In the genomic region with DNA sequence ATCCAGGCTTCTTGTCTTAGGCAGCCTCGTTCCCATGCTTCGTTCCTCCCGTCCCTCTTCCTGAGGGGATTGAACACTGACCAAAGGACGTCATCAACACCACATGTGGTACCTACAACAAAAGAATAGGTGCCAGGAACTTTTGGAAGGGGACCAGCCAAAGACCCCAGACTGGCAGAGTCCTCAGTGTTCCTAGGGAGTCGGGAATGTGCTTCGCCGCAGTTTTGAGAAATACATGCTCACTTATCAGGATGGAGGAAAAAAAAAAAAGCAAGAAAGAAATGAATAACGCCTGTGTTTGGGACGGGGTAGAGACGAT, we compare ENCODE assay signal across 20 mouse cellular contexts. TPM values are rescaled to one million over a fixed set of nuclear protein-coding genes. Genes with fewer than 3 reads are reported as not detected.
A peak's percentile ranks its signal among the peaks of the same experiment; 100 is the strongest.
DNase-seq lines count a peak whose midpoint lies in the region; ATAC-seq and TF ChIP-seq lines count a peak whose summit lies in the region.
"Had no signal": no experiment of that assay in that cellular context is flagged by ENCODE, and none has a peak within 500 bp of the region (broad histone marks: within the 10 kb centered on the region; RNA-seq: fewer than 3 reads in every experiment).

No protein-coding gene starts in this region.

- H3K9me3 ChIP-seq in forebrain, embryonic 13.5 days (replicated peaks), result no peaks in the 10 kb centered on the region
- H3K9me3 ChIP-seq in forebrain, postnatal 0 days (ENCODE audit: low read length), result no peaks in the 10 kb centered on the region
- H3K9me3 ChIP-seq in hindbrain, postnatal 0 days (ENCODE audit: low read length), result no peaks in the 10 kb centered on the region
- H3K9me3 ChIP-seq in hindbrain, embryonic 10.5 days, result no peaks in the 10 kb centered on the region
- H3K9me3 ChIP-seq in midbrain, embryonic 13.5 days, result no peaks in the 10 kb centered on the region
- no peaks in the 10 kb centered on the region for H3K9me3 ChIP-seq in midbrain, embryonic 11.5 days (ENCODE audit: control insufficient read depth, low read length)
- H3K9me3 ChIP-seq: embryonic facial prominence, embryonic 12.5 days; G1E; limb, embryonic 12.5 days; lung, embryonic 15.5 days had no signal

- H3K4me2 ChIP-seq in forebrain, embryonic 13.5 days, result peak overlapping the region; percentile 43; the same call in 1 of the 2 replicates
- H3K4me2 ChIP-seq in forebrain, postnatal 0 days (ENCODE audit: low read depth), result no peak overlapping the region; the same call in 1 of the 2 replicates
- H3K4me2 ChIP-seq in hindbrain, postnatal 0 days (ENCODE audit: low read depth, low read length), result peak overlapping the region; percentile 55; the same call in 1 of the 2 replicates
- no peak overlapping the region for H3K4me2 ChIP-seq in midbrain, embryonic 13.5 days (replicated peaks)
- H3K4me2 ChIP-seq in midbrain, embryonic 11.5 days, result no peak overlapping the region
- H3K4me2 ChIP-seq: limb, embryonic 12.5 days; lung, embryonic 15.5 days had no signal

- peaks cover 33% of the 10 kb centered on the region for H3K27me3 ChIP-seq in forebrain, embryonic 13.5 days
- H3K27me3 ChIP-seq in forebrain, postnatal 0 days (ENCODE audit: insufficient read depth, low read length), result peaks cover 8% of the 10 kb centered on the region; the same call in 1 of the 2 replicates
- H3K27me3 ChIP-seq in hindbrain, postnatal 0 days (ENCODE audit: insufficient read depth, low read length), result peaks cover 6% of the 10 kb centered on the region
- peaks cover 19% of the 10 kb centered on the region for H3K27me3 ChIP-seq in hindbrain, embryonic 10.5 days (ENCODE audit: insufficient read depth, poor library complexity, severe bottlenecking)
- H3K27me3 ChIP-seq in midbrain, embryonic 13.5 days, result peaks cover 36% of the 10 kb centered on the region
- H3K27me3 ChIP-seq in midbrain, embryonic 11.5 days (ENCODE audit: control insufficient read depth, insufficient read depth, low read length), result peaks cover 4% of the 10 kb centered on the region; the same call in 1 of the 2 replicates
- H3K27me3 ChIP-seq: Patski had no signal

- no peak for DNase-seq in forebrain, postnatal 0 days
- no peak for DNase-seq in hindbrain, postnatal 0 days (ENCODE audit: low spot score)
- DNase-seq in hindbrain, embryonic 10.5 days (ENCODE audit: low spot score), result no peak
- DNase-seq in midbrain, embryonic 11.5 days (ENCODE audit: low spot score, missing footprints), result no peak
- DNase-seq in testis, postnatal 10 days (ENCODE audit: low spot score), result peak; percentile 29

- H3K4me3 ChIP-seq in forebrain, embryonic 13.5 days, result no peak overlapping the region
- no peak overlapping the region for H3K4me3 ChIP-seq in forebrain, postnatal 0 days (ENCODE audit: low read depth, low read length)
- no peak overlapping the region for H3K4me3 ChIP-seq in hindbrain, postnatal 0 days (ENCODE audit: low read length)
- H3K4me3 ChIP-seq in hindbrain, embryonic 10.5 days, result no peak overlapping the region
- H3K4me3 ChIP-seq in midbrain, embryonic 13.5 days (replicated peaks), result no peak overlapping the region
- H3K4me3 ChIP-seq in midbrain, embryonic 11.5 days (ENCODE audit: low read depth, low read length), result no peak overlapping the region
- H3K4me3 ChIP-seq: embryonic facial prominence, embryonic 12.5 days; limb, embryonic 12.5 days; lung, embryonic 15.5 days; megakaryocyte, embryonic 14.5 days; myocyte had no signal

- 67% methylated on average over 10 of the region's 10 CpGs for WGBS in forebrain, embryonic 13.5 days
- WGBS in forebrain, postnatal 0 days, result 61% methylated on average over 10 of the region's 10 CpGs
- WGBS in hindbrain, postnatal 0 days, result 69% methylated on average over 10 of the region's 10 CpGs
- WGBS in hindbrain, embryonic 10.5 days, result 76% methylated on average over 10 of the region's 10 CpGs
- 72% methylated on average over 10 of the region's 10 CpGs for WGBS in midbrain, embryonic 13.5 days
- 74% methylated on average over 10 of the region's 10 CpGs for WGBS in midbrain, embryonic 11.5 days

- H3K27ac ChIP-seq in forebrain, embryonic 13.5 days, result no peak overlapping the region
- H3K27ac ChIP-seq in forebrain, postnatal 0 days (ENCODE audit: low read depth, low read length), result no peak overlapping the region
- H3K27ac ChIP-seq in hindbrain, postnatal 0 days, result no peak overlapping the region
- no peak overlapping the region for H3K27ac ChIP-seq in hindbrain, embryonic 10.5 days
- H3K27ac ChIP-seq in midbrain, embryonic 13.5 days, result no peak overlapping the region
- H3K27ac ChIP-seq in midbrain, embryonic 11.5 days (ENCODE audit: low read depth, low read length), result no peak overlapping the region
- H3K27ac ChIP-seq: embryonic facial prominence, embryonic 12.5 days; kidney, postnatal 0 days; limb, embryonic 12.5 days; liver, embryonic 14.5 days; lung, embryonic 15.5 days had no signal

- no peak for TF ChIP-seq CTCF in forebrain, postnatal 0 days (IDR thresholded peaks at IDR 0.05; ENCODE audit: low read depth)
- TF ChIP-seq CTCF in hindbrain, postnatal 0 days (IDR thresholded peaks at IDR 0.05; ENCODE audit: low read depth), result no peak

- H3K9ac ChIP-seq in forebrain, embryonic 13.5 days, result no peak overlapping the region
- no peak overlapping the region for H3K9ac ChIP-seq in forebrain, postnatal 0 days
- no peak overlapping the region for H3K9ac ChIP-seq in hindbrain, postnatal 0 days (replicated peaks; ENCODE audit: low read length)
- H3K9ac ChIP-seq in midbrain, embryonic 13.5 days (replicated peaks), result no peak overlapping the region
- H3K9ac ChIP-seq in midbrain, embryonic 11.5 days (ENCODE audit: low read length), result no peak overlapping the region
- H3K9ac ChIP-seq: embryonic facial prominence, embryonic 12.5 days; limb, embryonic 12.5 days; liver, embryonic 14.5 days; lung, embryonic 15.5 days had no signal

- H3K4me1 ChIP-seq in forebrain, embryonic 13.5 days, result no peaks in the 10 kb centered on the region
- H3K4me1 ChIP-seq in forebrain, postnatal 0 days (ENCODE audit: insufficient read depth), result no peaks in the 10 kb centered on the region
- no peaks in the 10 kb centered on the region for H3K4me1 ChIP-seq in hindbrain, postnatal 0 days (ENCODE audit: insufficient read depth, low read length)
- H3K4me1 ChIP-seq in hindbrain, embryonic 10.5 days (replicated peaks), result no peaks in the 10 kb centered on the region; the same call in 1 of the 2 replicates
- no peaks in the 10 kb centered on the region; the same call in 1 of the 2 replicates for H3K4me1 ChIP-seq in midbrain, embryonic 13.5 days (replicated peaks)
- H3K4me1 ChIP-seq in midbrain, embryonic 11.5 days (ENCODE audit: control insufficient read depth, insufficient read depth, low read length), result no peaks in the 10 kb centered on the region
- H3K4me1 ChIP-seq: embryonic facial prominence, embryonic 12.5 days; limb, embryonic 12.5 days; lung, embryonic 15.5 days had no signal

- ATAC-seq in forebrain, embryonic 13.5 days, result 0 out of 2 replicates have a peak, but pooled peaks have one; percentile 22
- no peak for ATAC-seq in forebrain, postnatal 0 days
- ATAC-seq in hindbrain, postnatal 0 days, result no peak
- ATAC-seq in midbrain, embryonic 13.5 days, result peak; percentile 25; the same call in 1 of the 2 replicates
- no peak for ATAC-seq in midbrain, embryonic 11.5 days (ENCODE audit: low FRiP score)
- ATAC-seq in monocyte, adult 5-6 weeks (replicated peaks; ENCODE audit: insufficient number of reproducible peaks, low FRiP score, low TSS enrichment, poor library complexity, severe bottlenecking), result no peak

- no peaks in the 10 kb centered on the region for H3K36me3 ChIP-seq in forebrain, embryonic 13.5 days (ENCODE audit: poor library complexity, severe bottlenecking)
- H3K36me3 ChIP-seq in forebrain, postnatal 0 days (ENCODE audit: insufficient read depth), result no peaks in the 10 kb centered on the region
- no peaks in the 10 kb centered on the region for H3K36me3 ChIP-seq in hindbrain, postnatal 0 days (ENCODE audit: insufficient read depth, low read length)
- H3K36me3 ChIP-seq in hindbrain, embryonic 10.5 days, result no peaks in the 10 kb centered on the region
- H3K36me3 ChIP-seq in midbrain, embryonic 13.5 days, result no peaks in the 10 kb centered on the region
- no peaks in the 10 kb centered on the region for H3K36me3 ChIP-seq in midbrain, embryonic 11.5 days (ENCODE audit: control insufficient read depth, insufficient read depth, low read length)
- H3K36me3 ChIP-seq: embryonic facial prominence, embryonic 12.5 days; G1E; limb, embryonic 12.5 days; lung, embryonic 15.5 days had no signal

RNA-seq across cellular contexts. Expression of a gene that starts 8.5 kb away (rescaled TPM):
- polyA plus RNA-seq in forebrain, embryonic 13.5 days (2015; fragmentation: Nextera tagmentation; extraction: Ambion mirVana), result 1.2 and 1.7 TPM in 2 replicates
- total RNA-seq in forebrain, postnatal 0 days (2014; rRNA removed), result 22.2 and 28.3 TPM in 2 replicates
- polyA plus RNA-seq in forebrain, postnatal 0 days (2015; fragmentation: Nextera tagmentation; extraction: Ambion mirVana), result 3.3 and 9.2 TPM in 2 replicates
- total RNA-seq in hindbrain, postnatal 0 days (2014; rRNA removed), result 33.7 and 36.7 TPM in 2 replicates
- polyA plus RNA-seq in hindbrain, postnatal 0 days (2015; fragmentation: Nextera tagmentation; extraction: Ambion mirVana), result 8.1 and 8.6 TPM in 2 replicates
- polyA plus RNA-seq in hindbrain, embryonic 10.5 days (2016; fragmentation: Nextera tagmentation; extraction: Ambion mirVana), result 0.10 and 0.42 TPM in 2 replicates
- 2.5 and 2.7 TPM in 2 replicates for polyA plus RNA-seq in midbrain, embryonic 13.5 days (2015; fragmentation: Nextera tagmentation; extraction: Ambion mirVana)
- polyA plus RNA-seq in midbrain, embryonic 11.5 days (2014; fragmentation: Nextera tagmentation; extraction: Ambion mirVana), result 0.55 and 0.61 TPM in 2 replicates
- total RNA-seq in monocyte, adult 5-6 weeks (2017), result not detected in 3 replicates
- total RNA-seq: CH12.LX; gastrocnemius, adult 8-10 months; hematopoietic stem cell, adult 5-6 weeks had no signal
- polyA plus RNA-seq: G1E, myocyte, Patski had no signal

Comparison
In these comparisons a context has a peak if more than half of its experiments do, and no peak if none do; other contexts are left out.
1. ATAC-seq: peak in forebrain, embryonic 13.5 days (single experiment) and midbrain, embryonic 13.5 days (single experiment); none in forebrain, postnatal 0 days (single experiment), hindbrain, postnatal 0 days (single experiment), midbrain, embryonic 11.5 days (single experiment) and monocyte, adult 5-6 weeks (single experiment).
2. H3K4me2 ChIP-seq: peak in forebrain, embryonic 13.5 days (single experiment) and hindbrain, postnatal 0 days (single experiment); none in forebrain, postnatal 0 days (single experiment), midbrain, embryonic 13.5 days (single experiment) and midbrain, embryonic 11.5 days (single experiment).